Comparison of ENCODE assay signal across 17 mouse cellular contexts in the genomic region with DNA sequence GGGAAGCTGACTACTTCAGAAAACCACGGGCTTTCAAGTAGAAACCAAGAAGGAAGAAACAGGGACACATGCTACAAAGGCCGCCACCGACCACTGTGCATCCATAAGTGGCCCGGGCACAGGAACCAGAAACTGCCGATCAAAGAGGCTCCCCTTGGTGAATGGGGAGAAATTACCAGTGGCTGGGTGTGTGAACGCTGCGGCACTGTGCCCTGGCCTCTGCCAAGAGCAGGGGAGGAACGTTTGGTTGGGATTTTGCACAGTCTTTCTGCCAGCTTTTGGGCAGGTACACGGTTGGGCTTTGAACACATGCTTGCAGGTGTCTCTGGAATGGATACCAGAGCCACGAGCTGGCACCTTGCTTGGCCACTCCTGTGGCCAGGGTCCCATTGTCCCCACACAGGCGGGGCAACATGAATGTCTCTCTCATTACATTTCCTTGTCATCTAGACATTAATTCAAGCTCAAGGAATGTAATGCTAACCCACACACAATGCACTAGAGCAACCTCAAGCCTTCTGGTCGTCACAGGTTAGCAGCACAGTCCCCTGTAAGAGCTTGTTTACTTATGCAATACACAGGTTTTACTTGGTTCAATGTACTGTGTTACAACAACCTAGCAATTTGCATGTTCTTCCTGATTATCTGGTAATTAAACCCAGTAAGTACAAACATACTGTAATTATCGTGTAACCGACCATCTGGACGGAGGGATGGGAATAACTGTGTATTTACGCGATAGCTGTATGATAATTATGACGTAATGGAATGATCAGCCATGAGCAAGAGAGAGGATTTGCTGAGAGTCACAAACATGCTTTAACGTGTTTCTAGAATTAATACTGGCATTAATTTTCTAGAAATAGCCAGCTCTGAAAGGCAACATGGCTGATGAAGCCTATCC.
A peak's percentile ranks its signal among the peaks of the same experiment; 100 is the strongest.
DNase-seq lines count a peak whose midpoint lies in the region; ATAC-seq and TF ChIP-seq lines count a peak whose summit lies in the region.
"Had no signal": no experiment of that assay in that cellular context is flagged by ENCODE, and none has a peak within 500 bp of the region (broad histone marks: within the 10 kb centered on the region; RNA-seq: fewer than 3 reads in every experiment).

No protein-coding gene starts in this region.

- TF ChIP-seq POLR2A in olfactory bulb, adult 2 months (IDR thresholded peaks at IDR 0.05; ENCODE audit: insufficient read depth, low read depth, low read length), result no peak

- no peak for TF ChIP-seq CTCF in olfactory bulb, adult 2 months (IDR thresholded peaks at IDR 0.05; ENCODE audit: insufficient read depth, low read depth, low read length)

- no peak overlapping the region for H3K9ac ChIP-seq in kidney, embryonic 15.5 days
- H3K9ac ChIP-seq: embryonic facial prominence, embryonic 12.5 days; liver, embryonic 14.5 days had no signal

- no peak overlapping the region for H3K4me2 ChIP-seq in kidney, embryonic 15.5 days
- H3K4me2 ChIP-seq: embryonic facial prominence, embryonic 12.5 days had no signal

- peak; percentile 19 to 30 for DNase-seq in cerebellum, postnatal 10 days
- no peak for DNase-seq in cerebellum, postnatal 36 days
- DNase-seq in kidney, postnatal 25 days, result no peak
- peak; percentile 10 for DNase-seq in right cerebral cortex, postnatal 4 days
- no peak for DNase-seq in right cerebral cortex, adult 18-20 months
- DNase-seq in testis, postnatal 14 days (ENCODE audit: low spot score), result no peak
- DNase-seq: adrenal gland, adult 8-10 months; cerebellum, adult 18-20 months; gastrocnemius, postnatal 25 days; kidney, adult 18-20 months; kidney, postnatal 14 days; midbrain, embryonic 14.5 days had no signal

- H3K4me3 ChIP-seq in kidney, embryonic 15.5 days (replicated peaks), result no peak overlapping the region
- no peak overlapping the region for H3K4me3 ChIP-seq in olfactory bulb, adult 2 months (ENCODE audit: insufficient read depth, low read depth, low read length)
- H3K4me3 ChIP-seq: embryonic facial prominence, embryonic 12.5 days; heart, embryonic 10.5 days had no signal

- peaks cover 11% of the 10 kb centered on the region for H3K4me1 ChIP-seq in kidney, embryonic 15.5 days
- H3K4me1 ChIP-seq in olfactory bulb, adult 2 months (ENCODE audit: control insufficient read depth, insufficient read depth, low read length), result peaks cover 24% of the 10 kb centered on the region
- H3K4me1 ChIP-seq: embryonic facial prominence, embryonic 12.5 days had no signal

- WGBS in kidney, embryonic 15.5 days, result 85% methylated on average over 19 of the region's 19 CpGs
- WGBS in olfactory bulb, adult 2 months, result 24% methylated on average over 19 of the region's 19 CpGs

- no peaks in the 10 kb centered on the region for H3K36me3 ChIP-seq in kidney, embryonic 15.5 days
- H3K36me3 ChIP-seq: embryonic facial prominence, embryonic 12.5 days; heart, embryonic 10.5 days had no signal

- no peaks in the 10 kb centered on the region for H3K27me3 ChIP-seq in kidney, embryonic 15.5 days
- H3K27me3 ChIP-seq: embryonic facial prominence, embryonic 12.5 days had no signal

- 0 out of 2 replicates have a peak overlapping the region, but pooled peaks have one; percentile 9 for H3K27ac ChIP-seq in kidney, embryonic 15.5 days
- H3K27ac ChIP-seq in olfactory bulb, adult 2 months (ENCODE audit: insufficient read depth, low read depth, low read length), result peak overlapping the region; percentile 70
- H3K27ac ChIP-seq: embryonic facial prominence, embryonic 12.5 days; heart, embryonic 10.5 days; liver, embryonic 14.5 days had no signal

- no peak for ATAC-seq in kidney, embryonic 15.5 days (replicated peaks; ENCODE audit: low FRiP score)

- no peaks in the 10 kb centered on the region for H3K9me3 ChIP-seq in kidney, embryonic 15.5 days (replicated peaks)
- H3K9me3 ChIP-seq: embryonic facial prominence, embryonic 12.5 days; heart, embryonic 10.5 days had no signal

Comparison
In these comparisons a context has a peak if more than half of its experiments do, and no peak if none do; other contexts are left out.
1. DNase-seq: peak in cerebellum, postnatal 10 days (2 of 2) and right cerebral cortex, postnatal 4 days (single experiment); none in cerebellum, postnatal 36 days (0 of 2), kidney, postnatal 25 days (0 of 2), right cerebral cortex, adult 18-20 months (single experiment) and testis, postnatal 14 days (single experiment).